Mouse (Mus musculus) T-helper 1 cell (primary cell): ENCODE data around the gene Apoc3.

Experiments used
- in situ Hi-C: fragments of 300-600 bp; cut with MboI, MseI; formaldehyde crosslinking; loops from one replicate; pipeline ENCODE4 v1.15.1; 2025; ENCODE audit warnings: high pct_unique_total_duplicates

Apoc3 gene

GRCm38 (mm10) chr9:46230450-46230975, 4.9 kb downstream of the Apoc3 start:
- in situ Hi-C loops = no loop called here

GRCm38 (mm10) chr9:46229573-46230449, 5.6 kb downstream of the Apoc3 start:
- in situ Hi-C loops = no loop called here

GRCm38 (mm10) chr9:46228491-46228890, 6.9 kb downstream of the Apoc3 start, which contains the start of gene Apoa1:
TSS of gene Apoa1 (plus strand) at chr9:46228580.
- in situ Hi-C loops = no loop called here

GRCm38 (mm10) chr9:46227064-46227614, 8.3 kb downstream of the Apoc3 start:
- in situ Hi-C loops = no loop called here

GRCm38 (mm10) chr9:46224945-46225660, 10.3 kb downstream of the Apoc3 start:
- in situ Hi-C loops = no loop called here

GRCm38 (mm10) chr9:46224101-46224500, 11.3 kb downstream of the Apoc3 start:
- in situ Hi-C loops = no loop called here

GRCm38 (mm10) chr9:46223090-46223489, 12.3 kb downstream of the Apoc3 start:
- in situ Hi-C loops = no loop called here

- in situ Hi-C loops = loop anchor here (10.0 kb wide), 1 partner anchor 1403 kb away; no protein-coding TSS in a partner anchor
Observed at GRCm38 (mm10) chr9:46218176-46218575, 17.3 kb downstream of the Apoc3 start.

GRCm38 (mm10) chr9:46216744-46217470, 18.5 kb downstream of the Apoc3 start:
- in situ Hi-C loops = loop anchor here (10.0 kb wide), 1 partner anchor 1402 kb away; no protein-coding TSS in a partner anchor

GRCm38 (mm10) chr9:46215338-46216322, 19.8 kb downstream of the Apoc3 start:
- in situ Hi-C loops = loop anchor here (10.0 kb wide), 1 partner anchor 1401 kb away; no protein-coding TSS in a partner anchor

GRCm38 (mm10) chr9:46214946-46215337, 20.5 kb downstream of the Apoc3 start:
- in situ Hi-C loops = loop anchor here (5.0 to 10.0 kb wide), 2 partner anchors 358 to 1400 kb away; no protein-coding TSS in a partner anchor

- in situ Hi-C loops = loop anchor here (5.0 to 10.0 kb wide), 2 partner anchors 357 to 1399 kb away; no protein-coding TSS in a partner anchor
Observed at GRCm38 (mm10) chr9:46214276-46214675, 21.2 kb downstream of the Apoc3 start.

- in situ Hi-C loops = loop anchor here (5.0 to 10.0 kb wide), 2 partner anchors 353 to 1396 kb away; no protein-coding TSS in a partner anchor
Observed at GRCm38 (mm10) chr9:46210473-46210872, 25.0 kb downstream of the Apoc3 start.

GRCm38 (mm10) chr9:46208401-46208974, 26.9 kb downstream of the Apoc3 start:
- in situ Hi-C loops = no loop called here

- in situ Hi-C loops = no loop called here
Observed at GRCm38 (mm10) chr9:46207501-46207869, 28.0 kb downstream of the Apoc3 start.

GRCm38 (mm10) chr9:46206834-46207500, 28.5 kb downstream of the Apoc3 start:
- in situ Hi-C loops = no loop called here

GRCm38 (mm10) chr9:46199609-46200008, 35.8 kb downstream of the Apoc3 start:
- in situ Hi-C loops = loop anchor here (5.0 kb wide), 2 partner anchors 68 to 202 kb away; partner anchors contain the start of gene Apoa5

- in situ Hi-C loops = loop anchor here (5.0 kb wide), 2 partner anchors 68 to 202 kb away; partner anchors contain the start of gene Apoa5
Observed at GRCm38 (mm10) chr9:46198936-46199335, 36.5 kb downstream of the Apoc3 start.
